Mouse (Mus musculus) heart, postnatal 36 days (tissue): ENCODE results near the gene Dmrtb1. TPM values are rescaled to one million over a fixed set of nuclear protein-coding genes. Genes with fewer than 3 reads are reported as not detected.

ENCODE experiments used
- DNase-seq, 2 experiments: peaks; one replicate each; pipeline ENCODE4 v3.0.0; 2021 to 2022
- intact Hi-C: fragments of 180-260 bp; cut with DNase I; formaldehyde crosslinking; loops from one replicate; pipeline ENCODE4 v1.15.1; 2025
- microRNA-seq, 2 experiments: library from miRNA; unstranded; fragments of <30 nt; microRNA quantifications; one replicate each; pipeline ENCODE4 v1.2.0; 2021; ENCODE audit warnings: borderline number of aligned reads in 2 of 2
- total RNA-seq, 2 experiments: library from RNA; stranded (reverse); gene quantifications; 2 replicates each; pipeline ENCODE4 v1.2.3; 2021

The Dmrtb1 gene
- total RNA-seq, 2 experiments from 2014 or later, result not detected

GRCm38 (mm10) chr4:107628226-107628625 is 55.8 kb downstream of the Dmrtb1 start:
- intact Hi-C loops, result no loop called here
- no peak for DNase-seq

Small RNAs within 50 kb of the gene (microRNA-seq; reads per million reads assigned to microRNA genes)
- 0 reads per million in 2 experiments for gene Gm25123

Other genes starting within 250 kb of the Dmrtb1 start
- under 1 TPM in 1 of 2 experiments, not detected in 1; 0.28 TPM for gene Glis1, start 249.6 kb downstream of the Dmrtb1 start, total RNA-seq
- gene Lrp8, start 118.0 kb upstream of the Dmrtb1 start, total RNA-seq, result 1 to 10 TPM in 1 of 2 experiments, under 1 TPM in 1; 0.97 to 1.1 TPM
- gene Magoh, start 195.5 kb upstream of the Dmrtb1 start, total RNA-seq, result 10 to 100 TPM; 43.0 to 43.5 TPM
- 10 to 100 TPM; 53.2 to 54.3 TPM for gene 0610037L13Rik, start 205.6 kb upstream of the Dmrtb1 start, total RNA-seq
- gene Cpt2, start 239.4 kb upstream of the Dmrtb1 start, total RNA-seq, result 100 to 1,000 TPM; 308 to 324 TPM